Mouse (Mus musculus): ENCODE results near the gene Hnrnpdl. TPM values are rescaled to one million over a fixed set of nuclear protein-coding genes. Genes with fewer than 3 reads are reported as not detected.

The Hnrnpdl gene
- total and polyA plus RNA-seq, 3 experiments = 75.6 to 207 (median 165) TPM

GRCm38 (mm10) chr5:100060876-100061275 is 21.4 kb upstream of the Hnrnpdl start:
- no peaks in the 10 kb centered on the region for H3K9me3 ChIP-seq (replicated peaks; ENCODE audit: low read length)
- dilution Hi-C loops (cut with MboI; ENCODE audit: extremely low pct_ligation_motif_present, extremely low pct_unique_long_range_greater_than_20kb, low sequenced_read_pairs) (no loop called here), in situ Hi-C loops (cut with MboI; ENCODE audit: low pct_ligation_motif_present, low pct_unique_long_range_greater_than_20kb, low sequenced_read_pairs) (no loop called here)
- H3K4me3 ChIP-seq (replicated peaks in 1 of 3; ENCODE audit: low read depth in 2 of 3, low read length in 2 of 3, poor library complexity in 1 of 3) = no peak overlapping the region
- no peak overlapping the region for H3K4me2 ChIP-seq (ENCODE audit: insufficient read depth, low read depth, poor library complexity, severe bottlenecking)
- no peak for DNase-seq (ENCODE audit: extremely low read depth)
- no peak overlapping the region for H3K27ac ChIP-seq (ENCODE audit: insufficient read depth, low read depth)
- TF ChIP-seq SIN3A (IDR thresholded peaks at IDR 0.05; ENCODE audit: low read length) (no peak), UBTF (IDR thresholded peaks at IDR 0.05; ENCODE audit: low read depth, low read length) (no peak), ZKSCAN1 (IDR thresholded peaks at IDR 0.05; ENCODE audit: borderline replicate concordance, low read depth, low read length) (no peak), POLR2AphosphoS2 (IDR thresholded peaks at IDR 0.05; ENCODE audit: low read depth, low read length) (no peak), USF2 (conservative IDR thresholded peaks at IDR 0.05; ENCODE audit: low read depth, low read length) (no peak), USF1 (IDR thresholded peaks at IDR 0.05; ENCODE audit: low read depth, low read length) (no peak), SMC3 (IDR thresholded peaks at IDR 0.05; ENCODE audit: low read depth, low read length) (no peak), KAT2A (IDR thresholded peaks at IDR 0.05; ENCODE audit: insufficient replicate concordance, low read length) (no peak), JUND (conservative IDR thresholded peaks at IDR 0.05; ENCODE audit: low read depth, low read length) (no peak), E2F4 (IDR thresholded peaks at IDR 0.05; ENCODE audit: insufficient replicate concordance, low read depth, low read length) (no peak), CTCF (conservative IDR thresholded peaks at IDR 0.05 in 1 of 2, IDR thresholded peaks at IDR 0.05 in 1 of 2; ENCODE audit: low read depth in 2 of 2, low read length in 2 of 2) (no peak), TBP (conservative IDR thresholded peaks at IDR 0.05; ENCODE audit: low read depth, low read length) (no peak), NELFE (IDR thresholded peaks at IDR 0.05; ENCODE audit: low read depth, low read length) (no peak), ZNF384 (IDR thresholded peaks at IDR 0.05; ENCODE audit: low read depth, low read length) (no peak), NRF1 (IDR thresholded peaks at IDR 0.05; ENCODE audit: low read depth, low read length) (no peak), TCF12 (IDR thresholded peaks at IDR 0.05; ENCODE audit: low read depth, low read length) (no peak), BHLHE40 (IDR thresholded peaks at IDR 0.05; ENCODE audit: low read depth, low read length) (no peak), CHD2 (IDR thresholded peaks at IDR 0.05; ENCODE audit: low read length) (no peak), HCFC1 (IDR thresholded peaks at IDR 0.05; ENCODE audit: low read depth, low read length) (no peak)
- no peaks in the 10 kb centered on the region for H3K79me2 ChIP-seq (replicated peaks; ENCODE audit: control insufficient read depth, extremely low read depth, insufficient read depth, poor library complexity, severe bottlenecking)
- no peaks in the 10 kb centered on the region for H3K27me3 ChIP-seq (replicated peaks)
- H3K4me1 ChIP-seq (ENCODE audit: control insufficient read depth in 1 of 2, insufficient read depth in 2 of 2) = peaks cover 0 to 5% of the 10 kb centered on the region in 2 experiments; a peak in 2 of 4 replicates
- no peak overlapping the region for H3K9ac ChIP-seq (ENCODE audit: insufficient read depth, low read depth)
- H3K36me3 ChIP-seq (replicated peaks in 1 of 2; ENCODE audit: control insufficient read depth in 1 of 2, insufficient read depth in 1 of 2, low read length in 1 of 2) = peaks cover 47 to 81% of the 10 kb centered on the region in 2 experiments

DNA sequence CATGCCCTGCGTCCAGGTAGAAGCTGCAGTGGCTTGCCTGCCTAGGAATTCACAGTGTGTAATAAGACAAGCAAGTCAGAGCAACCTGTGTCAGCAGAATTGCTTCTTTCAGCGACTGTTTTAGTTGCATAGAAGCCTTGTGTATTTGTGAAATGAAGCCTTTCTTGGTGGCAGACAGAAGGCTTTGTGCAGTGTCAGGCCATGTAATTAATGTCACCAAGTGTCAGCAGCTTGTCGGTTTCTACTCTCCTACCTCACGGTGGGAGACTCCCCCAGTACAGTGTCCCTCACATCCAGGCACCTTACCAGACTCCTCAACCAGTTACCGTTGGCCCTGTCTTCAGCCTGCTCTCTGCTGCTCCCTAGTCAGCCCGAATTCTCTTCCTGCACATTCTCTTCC is 19.9 kb upstream of the Hnrnpdl start:
- in situ Hi-C loops (cut with MboI; ENCODE audit: low pct_ligation_motif_present, low pct_unique_long_range_greater_than_20kb, low sequenced_read_pairs) = no loop called here
- Histone ChIP-seq H3K4me1 (ENCODE audit: control insufficient read depth in 1 of 2, insufficient read depth in 2 of 2) (peaks cover 0 to 17% of the 10 kb centered on the region in 2 experiments; a peak in 2 of 4 replicates), H3K36me3 (replicated peaks in 1 of 2; ENCODE audit: control insufficient read depth in 1 of 2, insufficient read depth in 1 of 2, low read length in 1 of 2) (peaks cover 38 to 80% of the 10 kb centered on the region in 2 experiments), H3K4me3 (replicated peaks in 1 of 3; ENCODE audit: low read depth in 2 of 3, low read length in 2 of 3, poor library complexity in 1 of 3) (no peak overlapping the region), H3K9me3 (replicated peaks; ENCODE audit: low read length) (no peaks in the 10 kb centered on the region), H3K4me2 (ENCODE audit: insufficient read depth, low read depth, poor library complexity, severe bottlenecking) (no peak overlapping the region), H3K79me2 (replicated peaks; ENCODE audit: control insufficient read depth, extremely low read depth, insufficient read depth, poor library complexity, severe bottlenecking) (0 out of 2 replicates have a peak, but pooled peaks cover 3% of the 10 kb centered on the region), H3K27ac (ENCODE audit: insufficient read depth, low read depth) (no peak overlapping the region), H3K9ac (ENCODE audit: insufficient read depth, low read depth) (no peak overlapping the region), H3K27me3 (replicated peaks) (no peaks in the 10 kb centered on the region)
- no peak for DNase-seq (ENCODE audit: extremely low read depth)
- TF ChIP-seq RAD21 (IDR thresholded peaks at IDR 0.05; ENCODE audit: low read depth, low read length) (no peak), USF2 (conservative IDR thresholded peaks at IDR 0.05; ENCODE audit: low read depth, low read length) (no peak)
- dilution Hi-C loops (cut with MboI; ENCODE audit: extremely low pct_ligation_motif_present, extremely low pct_unique_long_range_greater_than_20kb, low sequenced_read_pairs) = no loop called here

Measured in CH12.LX (cell line).